Mouse (Mus musculus) cerebellum, adult 8-10 months (tissue): Measurements from ENCODE around the gene Nkain1.

ENCODE experiments used
- DNase-seq: peaks from one replicate; pipeline ENCODE4 v3.0.0; 2022

Gene Nkain1

DNA sequence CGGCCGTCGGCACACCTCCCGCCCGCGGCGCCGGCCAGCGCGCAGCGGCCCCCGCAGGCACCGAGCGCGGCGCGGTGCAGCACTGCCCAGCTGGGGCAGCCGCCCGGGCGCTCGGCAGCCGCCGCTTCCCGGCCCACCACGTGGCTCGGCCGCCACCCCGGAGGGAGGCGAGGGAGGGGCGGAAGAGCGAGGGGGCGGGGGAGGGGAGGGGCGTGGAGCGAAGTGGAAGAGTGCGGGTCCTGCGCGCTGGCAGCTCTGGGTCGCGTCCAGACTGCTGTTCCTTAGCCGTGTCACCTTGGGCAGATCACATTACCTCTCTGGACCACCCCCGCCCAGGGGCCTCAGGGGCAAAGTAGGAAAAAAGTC is at the start of gene Nkain1:
Nkain1 (minus strand) TSS at position 126 of the 366 bp plus-strand sequence.
- no peak for DNase-seq

DNA sequence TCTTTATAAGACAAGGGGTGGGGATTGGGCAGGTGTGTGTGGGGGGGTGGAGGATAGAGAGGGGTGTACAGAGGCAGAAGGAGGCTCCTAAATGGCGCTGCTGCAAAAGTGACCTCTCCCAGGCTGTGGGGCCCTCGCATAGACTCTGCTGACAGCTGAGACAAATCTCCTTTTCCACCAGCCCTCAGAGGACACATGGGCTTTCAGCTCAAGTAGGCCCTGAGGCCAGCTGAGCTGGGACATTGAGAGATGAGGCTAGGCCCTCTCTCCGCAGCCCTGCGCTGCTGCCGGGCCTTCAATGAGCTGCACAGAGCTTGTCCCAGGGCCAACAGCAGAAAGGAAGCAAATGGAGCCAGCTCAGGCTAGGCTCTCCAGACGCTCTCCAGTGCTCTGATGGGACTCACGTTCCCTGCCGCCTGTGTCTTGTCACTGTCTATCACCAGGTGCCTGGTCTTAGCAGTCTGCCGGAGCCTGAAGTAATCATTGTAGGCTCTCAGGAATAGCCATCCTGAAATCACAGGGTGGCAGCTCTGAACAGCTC is 4.8 kb upstream of the Nkain1 start:
- no peak for DNase-seq

DNA sequence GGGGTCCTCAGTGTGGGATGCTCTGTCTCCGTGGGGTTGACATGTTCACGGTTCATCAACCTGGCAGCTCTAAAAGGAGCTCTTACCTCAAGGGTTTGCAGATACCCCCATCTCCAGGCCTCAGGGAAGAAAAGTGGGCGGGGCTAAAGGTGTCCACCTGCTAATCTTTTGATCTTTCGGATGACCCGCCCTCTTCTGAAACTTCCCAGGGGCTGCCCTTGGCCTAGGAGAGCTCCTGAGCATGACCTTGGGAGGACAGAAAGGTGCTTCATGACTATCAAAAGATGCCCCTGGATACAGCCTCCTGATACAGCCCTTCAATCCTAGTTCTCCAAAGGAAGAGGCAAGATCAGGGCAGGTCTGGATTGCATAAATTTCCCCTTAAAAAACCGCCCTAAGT is 3.1 kb upstream of the Nkain1 start:
- DNase-seq, result no peak

DNA sequence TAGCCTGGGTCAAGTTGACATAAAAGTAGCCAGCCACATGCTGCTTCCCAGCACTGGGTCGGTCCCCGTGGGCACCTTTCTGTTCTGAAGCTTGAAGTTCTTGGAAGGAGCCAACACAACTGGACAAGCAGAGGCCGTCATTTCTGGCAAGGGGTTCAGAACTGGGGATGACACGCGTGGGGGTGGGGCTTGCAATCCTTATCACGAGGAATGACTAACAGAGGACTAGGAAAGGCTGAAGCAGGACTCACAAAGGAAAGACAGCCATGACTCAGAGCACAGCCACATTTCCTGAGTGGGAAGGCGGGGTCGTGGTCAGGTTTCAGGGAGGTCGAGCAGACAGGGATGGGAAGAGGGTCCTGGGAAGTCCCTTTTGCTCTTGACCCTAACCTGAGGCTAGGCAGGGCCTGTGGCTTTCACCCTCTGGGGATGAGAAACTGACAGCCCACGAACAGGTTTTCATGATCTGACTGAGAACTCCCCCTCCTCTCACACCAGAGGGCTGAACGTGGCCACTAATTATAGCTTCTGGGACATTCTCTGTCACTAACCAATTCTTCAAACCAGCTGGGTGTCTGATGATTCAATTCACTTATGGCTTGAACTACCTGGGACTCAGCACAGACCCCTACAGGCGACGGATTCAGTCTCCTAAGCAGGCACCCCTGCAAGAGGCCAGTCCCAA is 2.4 kb upstream of the Nkain1 start:
- no peak for DNase-seq

DNA sequence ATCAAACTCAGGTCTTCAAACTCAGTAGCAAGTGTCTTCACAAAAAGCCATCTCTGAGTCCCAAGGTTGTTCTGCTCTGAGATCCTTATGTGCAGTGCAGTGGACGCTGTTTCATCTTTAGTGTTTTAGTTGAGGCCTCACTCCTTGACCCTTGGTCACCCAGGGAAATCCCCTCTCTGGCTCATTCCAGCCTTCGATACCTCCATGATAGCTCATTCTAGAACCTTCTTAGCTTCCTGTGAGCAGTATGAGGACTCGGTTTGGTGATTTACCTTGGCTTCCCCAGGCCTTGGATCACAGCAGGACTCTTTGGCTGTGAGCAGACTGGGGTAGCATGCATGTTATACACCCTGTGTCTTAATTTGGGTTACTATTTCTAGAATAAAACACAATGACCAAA is 1.6 kb upstream of the Nkain1 start:
- no peak for DNase-seq

DNA sequence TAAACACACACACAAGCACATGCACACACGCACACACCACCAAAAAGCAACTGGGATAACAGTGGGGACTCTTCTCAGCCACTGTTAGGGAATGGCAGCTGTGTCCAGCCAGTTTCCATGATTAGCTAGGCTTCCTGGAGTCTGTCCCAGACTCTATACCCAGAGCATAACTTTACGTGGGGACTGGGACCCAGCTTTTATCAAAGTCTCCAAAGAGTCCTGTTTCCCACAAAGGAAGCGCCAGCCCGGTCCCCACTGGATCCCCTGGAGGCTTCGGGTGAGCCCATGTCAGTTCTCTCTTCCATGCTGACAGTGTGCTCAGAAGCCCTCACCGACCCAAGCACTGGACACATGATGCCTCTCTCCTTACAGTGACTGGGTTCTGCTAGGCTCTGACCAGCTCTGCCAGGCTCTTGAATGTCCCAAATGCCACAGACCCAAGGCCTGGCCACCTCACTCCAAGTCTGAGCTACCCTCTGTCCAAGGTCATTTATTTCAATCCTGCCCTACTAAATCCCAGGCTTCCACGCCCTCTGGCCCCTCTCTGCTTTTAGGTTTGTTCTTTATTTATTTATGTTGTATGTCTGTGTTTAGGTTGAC is 988 bp upstream of the Nkain1 start:
- DNase-seq, result no peak

DNA sequence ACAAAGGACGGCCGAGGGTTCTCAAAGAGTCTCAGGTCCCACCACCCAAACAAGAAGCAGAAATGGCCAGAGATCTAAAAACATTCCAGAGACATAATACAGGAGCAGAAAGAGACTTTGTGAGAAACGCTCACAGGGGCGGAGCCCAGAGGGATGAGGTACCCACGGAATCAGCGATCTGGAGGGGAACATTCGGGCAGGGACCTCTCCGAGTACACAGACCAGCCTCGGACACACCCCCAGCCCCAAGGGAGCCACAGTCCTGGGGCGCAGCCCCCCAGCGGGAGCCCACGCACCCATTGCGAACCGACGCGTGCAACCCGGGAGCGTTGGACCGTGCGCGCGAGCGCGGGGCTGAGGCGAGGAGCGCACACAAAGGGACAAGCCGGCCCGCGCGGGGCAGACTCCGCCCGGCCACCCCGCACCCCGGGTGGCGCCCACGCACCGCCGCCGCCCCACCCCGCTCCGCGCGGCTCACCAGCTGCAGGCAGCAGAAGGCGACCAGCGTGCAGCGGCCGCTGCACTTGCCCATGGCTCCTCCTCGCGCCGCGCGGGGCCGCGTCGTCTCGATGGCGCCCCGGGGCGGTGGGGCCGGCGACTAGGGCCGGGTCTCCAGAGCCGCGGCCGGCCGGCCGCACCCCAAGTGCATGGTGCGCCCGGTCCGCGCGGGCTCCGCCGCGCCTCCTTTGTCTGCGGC is 474 bp downstream of the Nkain1 start:
- peak; percentile 60 for DNase-seq

DNA sequence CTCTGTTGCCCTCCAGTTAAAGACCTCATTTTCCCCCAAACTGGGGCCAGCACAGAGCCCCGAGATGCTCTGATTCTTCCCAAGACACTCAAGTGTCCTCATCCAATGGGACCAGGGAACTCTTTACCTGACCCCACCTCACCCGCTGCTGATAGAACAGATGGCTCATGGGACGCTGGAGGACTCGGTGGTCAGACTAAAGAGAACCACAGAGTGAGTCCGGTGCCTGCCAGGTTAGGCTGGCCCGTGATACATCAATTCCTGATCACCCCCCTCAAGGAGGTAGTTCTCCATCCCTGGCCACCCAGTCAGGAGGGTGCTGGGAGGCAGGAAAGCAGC is 992 bp downstream of the Nkain1 start:
- peak; percentile 65 for DNase-seq

DNA sequence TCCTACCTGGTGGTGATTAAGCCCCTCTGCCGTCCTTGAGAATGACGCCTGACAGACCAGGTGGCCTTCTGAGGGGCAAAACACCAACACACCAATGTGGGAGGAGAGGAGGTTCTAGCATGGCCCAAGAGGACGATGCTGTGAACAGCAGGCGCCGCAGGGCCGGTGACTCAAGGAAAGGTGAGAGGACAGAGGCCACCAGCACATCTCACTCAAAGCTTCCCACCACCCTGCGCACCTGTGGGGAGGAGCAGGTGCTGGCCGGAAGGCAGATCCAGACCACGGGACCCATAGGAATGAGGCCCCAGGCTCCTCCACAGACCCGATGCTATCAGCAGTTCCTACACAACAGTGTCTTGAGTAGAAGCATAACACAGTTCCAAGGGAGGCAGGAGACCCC is 1.4 kb downstream of the Nkain1 start:
- no peak for DNase-seq

DNA sequence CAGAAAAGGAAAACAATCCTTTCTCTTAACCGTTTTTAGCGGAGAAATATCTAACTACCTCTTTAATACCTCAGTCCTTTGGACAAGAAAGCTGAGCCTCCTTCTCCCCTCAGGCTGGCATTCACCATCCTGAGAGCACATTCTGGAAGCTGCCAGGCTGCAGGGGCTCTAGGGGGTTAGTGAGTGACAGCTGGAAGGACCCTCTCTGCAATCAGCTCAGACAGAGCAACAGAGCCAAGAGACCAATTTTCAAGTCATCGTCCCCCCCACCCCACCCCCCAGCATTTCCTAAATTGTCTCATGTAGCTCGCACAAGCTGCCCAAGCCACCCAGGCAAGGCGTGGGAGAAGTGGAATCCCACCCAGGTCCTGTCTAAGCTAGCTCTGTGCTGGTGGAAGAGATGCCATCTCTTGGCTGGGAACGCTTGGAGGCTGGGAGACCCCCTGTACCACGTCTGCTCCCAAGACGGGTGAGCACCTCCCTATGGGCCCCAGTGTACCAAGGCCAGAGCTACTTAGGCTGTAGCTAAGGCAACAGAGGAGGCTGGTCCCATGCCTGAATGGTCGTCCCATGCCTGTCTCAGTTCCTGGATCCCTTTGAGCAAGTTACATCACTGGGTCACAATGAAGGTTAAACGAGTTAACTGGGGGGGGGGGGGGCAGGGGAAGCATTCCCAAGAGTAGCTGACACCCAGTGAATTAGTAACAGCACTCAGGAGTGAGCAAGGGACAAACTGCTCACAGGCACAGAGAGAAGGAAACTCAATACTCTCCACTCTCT is 2.8 kb downstream of the Nkain1 start:
- DNase-seq, result no peak

DNA sequence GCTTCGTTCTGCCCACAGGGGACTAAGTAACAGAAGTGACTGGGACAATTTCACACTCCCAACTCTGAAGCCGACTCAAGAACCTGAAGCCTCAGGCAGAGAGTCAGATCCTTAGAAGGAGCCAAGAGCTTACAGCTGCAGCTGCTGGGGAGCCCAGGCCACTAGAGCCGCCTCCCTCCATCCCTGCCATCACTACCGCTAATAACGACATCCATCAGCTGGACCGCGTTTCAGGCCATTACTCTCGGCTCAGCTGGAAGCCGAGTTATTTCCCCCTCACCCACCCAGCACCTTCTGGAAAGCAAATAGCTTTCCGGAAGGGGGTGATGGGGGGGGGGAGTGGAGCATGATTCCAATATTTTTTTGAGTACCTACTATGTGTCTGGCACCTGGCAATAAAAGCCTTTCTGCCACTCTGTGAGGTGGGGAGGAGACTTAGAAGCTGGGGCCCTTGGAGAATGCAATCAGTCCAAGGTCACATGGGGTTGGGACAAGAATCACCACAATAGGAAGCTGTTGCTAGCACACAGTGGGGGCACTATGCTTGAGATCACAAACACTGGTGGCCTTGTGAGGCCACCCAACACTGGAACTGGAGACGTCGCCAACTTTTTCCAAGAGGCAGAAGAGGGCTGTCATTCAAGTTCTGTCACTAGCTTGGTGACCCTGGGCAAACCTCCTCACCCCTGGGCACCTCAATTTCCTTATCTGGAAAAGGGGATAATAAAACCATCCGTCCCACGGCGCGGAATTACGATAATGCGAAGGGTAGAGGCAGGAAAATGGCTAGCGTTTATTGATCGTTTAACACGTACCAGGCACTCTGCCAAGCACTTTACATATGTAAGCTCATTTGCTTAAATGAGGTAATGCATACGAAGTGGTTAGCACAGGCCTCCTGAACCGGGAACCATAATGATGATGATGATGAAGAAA is 5.7 kb downstream of the Nkain1 start:
- DNase-seq, result no peak

DNA sequence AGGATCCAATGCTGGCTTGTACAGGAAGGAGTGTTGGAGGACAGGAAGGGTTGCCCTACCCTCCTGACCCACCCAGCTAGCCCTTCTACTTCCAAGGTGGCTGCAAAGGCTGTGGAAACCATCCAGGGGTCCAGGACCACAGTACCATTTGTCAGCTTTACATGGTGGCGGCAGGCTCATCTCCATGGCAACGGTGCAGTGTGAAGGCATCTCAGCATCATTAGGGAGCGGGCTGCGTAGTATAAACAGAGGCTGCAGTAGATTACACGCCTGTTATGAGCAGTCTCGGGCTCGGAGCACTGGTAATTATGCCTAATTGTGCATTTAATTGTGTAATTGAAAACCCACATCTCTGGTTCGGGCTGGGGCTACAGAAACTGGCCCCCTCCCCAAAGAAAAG is 10.2 kb downstream of the Nkain1 start:
- DNase-seq, result no peak

DNA sequence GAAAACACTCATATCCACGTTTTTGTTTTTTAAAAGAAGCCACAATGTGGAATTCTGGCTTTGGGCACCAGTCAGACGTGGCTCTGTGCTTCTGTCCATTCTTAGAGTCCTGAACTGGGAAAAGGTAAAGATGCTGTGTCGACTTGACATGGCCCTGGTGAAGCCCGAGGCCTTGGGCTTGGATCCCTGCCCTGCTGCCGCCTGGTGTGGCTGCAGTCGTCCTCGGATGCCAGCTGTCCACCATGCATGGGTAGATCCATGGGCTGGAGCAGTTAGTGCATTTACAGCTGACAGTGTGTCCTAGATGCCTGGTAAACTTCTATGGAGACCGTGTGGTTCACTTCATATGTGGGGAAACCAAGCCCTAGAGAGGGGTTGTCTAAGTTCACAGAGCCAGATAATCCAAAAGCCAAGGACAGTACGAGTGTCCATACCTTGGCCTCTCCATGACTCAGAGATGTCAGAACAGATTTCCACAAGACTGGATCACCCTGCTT is 10.7 kb downstream of the Nkain1 start:
- DNase-seq, result no peak

DNA sequence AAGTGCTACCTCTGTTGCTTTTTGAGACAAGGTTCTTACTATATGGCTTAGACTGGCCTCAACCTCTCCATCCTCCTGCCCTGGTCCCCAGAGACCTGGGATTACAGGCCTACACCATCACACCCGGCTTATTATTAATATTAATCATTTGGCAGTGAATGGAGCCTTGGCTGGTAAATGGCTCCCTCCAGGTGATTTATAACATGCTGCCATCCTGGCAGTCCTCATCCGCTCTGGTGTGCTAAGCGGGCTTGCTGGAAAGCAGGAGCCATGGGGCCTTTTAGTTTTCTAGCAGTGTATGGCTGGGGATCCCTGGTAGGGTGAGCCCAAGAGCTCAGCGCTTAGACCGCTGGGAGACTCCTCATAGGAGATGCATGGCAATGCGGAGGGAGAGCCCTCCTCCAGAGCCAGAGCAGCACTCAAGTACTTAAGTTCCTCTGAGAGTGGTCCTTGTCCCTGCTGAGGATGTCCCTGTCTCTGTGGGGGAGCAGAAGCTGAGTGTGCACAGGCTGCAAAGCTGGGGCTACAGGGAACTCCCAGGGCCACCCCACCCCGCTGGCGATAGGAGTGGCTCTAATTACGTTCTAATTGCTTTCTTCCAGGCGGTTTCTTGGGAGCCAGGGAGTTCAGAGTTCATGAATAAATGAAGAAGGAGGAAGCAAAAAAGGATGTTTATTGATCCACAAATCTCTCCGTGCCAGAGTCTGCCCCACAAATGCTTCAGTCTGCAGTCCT is 13.2 kb downstream of the Nkain1 start:
- no peak for DNase-seq

DNA sequence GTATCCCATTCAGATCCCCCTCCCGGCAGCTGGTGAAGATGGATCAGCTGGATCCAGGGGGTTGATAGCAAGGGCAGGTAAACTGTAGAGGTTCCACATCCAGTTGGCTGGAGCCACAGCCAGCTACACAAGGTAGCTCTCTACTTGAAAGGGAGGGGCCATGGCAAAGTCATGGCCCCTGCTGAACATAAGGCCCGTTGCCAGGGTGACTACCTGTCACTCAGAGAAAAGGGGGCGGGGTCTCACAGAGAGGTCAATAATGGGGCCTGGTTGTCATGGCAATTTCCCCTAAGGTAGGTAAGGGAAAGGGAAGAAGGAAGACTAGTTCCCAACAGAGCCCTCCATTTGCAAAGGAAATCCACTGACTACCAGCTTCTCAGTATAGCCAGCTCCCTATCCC is 14.8 kb downstream of the Nkain1 start:
- no peak for DNase-seq

DNA sequence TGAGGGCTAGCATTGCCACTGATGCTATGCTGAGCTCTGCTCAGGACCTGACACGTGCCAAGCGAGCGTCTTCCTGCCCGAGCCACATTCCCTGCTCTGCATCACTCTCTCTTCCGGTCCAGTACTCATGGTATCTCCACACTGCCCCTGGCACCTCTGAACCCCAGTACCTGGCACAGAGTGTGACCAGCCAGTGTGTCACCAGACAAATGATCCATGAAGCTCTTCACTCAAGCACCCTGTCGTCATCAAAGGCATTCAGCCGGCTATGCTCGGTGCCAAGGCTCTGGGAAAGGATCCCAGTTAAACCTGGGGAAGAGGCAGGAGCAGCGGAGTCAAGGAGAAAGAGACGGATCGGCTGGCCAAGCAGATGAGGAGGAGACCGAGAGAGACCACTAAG is 16.1 kb downstream of the Nkain1 start:
- peak; percentile 86 for DNase-seq

DNA sequence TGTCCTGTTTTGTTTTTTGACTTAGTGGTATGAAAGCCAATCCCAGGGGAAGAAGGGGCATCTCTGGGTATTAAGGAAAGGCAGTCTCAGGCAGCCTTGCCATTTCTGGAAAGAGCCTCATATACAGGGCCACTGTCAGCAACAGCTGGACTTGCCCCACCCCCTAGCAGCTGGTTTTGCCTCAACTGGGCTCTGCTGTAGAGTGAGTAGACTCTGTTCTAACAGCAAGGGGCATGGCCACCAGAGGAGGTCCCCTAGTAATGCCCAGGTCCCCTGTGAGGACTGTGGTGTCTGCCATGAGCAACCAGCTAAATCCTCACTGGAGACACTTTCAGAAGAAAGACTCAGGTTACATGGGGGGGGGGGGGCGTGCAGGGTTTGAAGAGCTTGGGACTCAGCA is 17.0 kb downstream of the Nkain1 start:
- no peak for DNase-seq

DNA sequence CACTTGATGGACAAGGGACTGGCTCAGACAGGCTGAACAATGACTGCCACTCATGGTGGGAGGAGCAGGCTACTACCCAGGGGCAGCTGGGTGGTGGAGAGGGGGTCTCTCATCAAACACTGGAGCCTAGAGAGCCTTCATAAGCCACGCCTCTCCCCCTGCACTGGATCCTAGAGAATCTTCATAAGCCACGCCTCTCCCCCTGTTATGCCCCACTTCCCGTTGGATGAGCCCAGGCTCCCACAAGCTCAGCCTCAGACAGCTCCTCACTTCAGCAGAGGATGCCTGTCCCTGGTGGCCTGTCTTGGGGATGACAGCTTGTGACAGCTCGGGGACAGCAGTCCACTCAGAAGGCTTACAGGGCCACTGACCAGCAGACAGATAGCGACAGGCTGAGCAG is 17.7 kb downstream of the Nkain1 start:
- no peak for DNase-seq

DNA sequence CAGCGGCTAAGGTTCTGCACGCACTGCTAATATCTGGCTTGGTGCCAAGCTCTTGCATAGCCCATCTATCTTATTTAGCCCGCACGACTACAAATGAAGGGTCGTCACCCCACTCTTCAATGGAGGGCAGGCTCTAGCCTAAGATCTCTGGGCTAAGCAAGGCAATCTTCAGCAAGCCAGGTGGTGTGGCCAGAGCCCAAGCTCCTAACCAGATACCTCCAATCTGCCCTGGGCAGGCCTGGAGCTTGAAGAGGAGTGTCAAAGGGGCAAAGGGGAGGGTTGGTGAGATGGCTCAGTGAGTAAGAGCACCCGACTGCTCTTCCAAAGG is 20.9 kb downstream of the Nkain1 start:
- no peak for DNase-seq

DNA sequence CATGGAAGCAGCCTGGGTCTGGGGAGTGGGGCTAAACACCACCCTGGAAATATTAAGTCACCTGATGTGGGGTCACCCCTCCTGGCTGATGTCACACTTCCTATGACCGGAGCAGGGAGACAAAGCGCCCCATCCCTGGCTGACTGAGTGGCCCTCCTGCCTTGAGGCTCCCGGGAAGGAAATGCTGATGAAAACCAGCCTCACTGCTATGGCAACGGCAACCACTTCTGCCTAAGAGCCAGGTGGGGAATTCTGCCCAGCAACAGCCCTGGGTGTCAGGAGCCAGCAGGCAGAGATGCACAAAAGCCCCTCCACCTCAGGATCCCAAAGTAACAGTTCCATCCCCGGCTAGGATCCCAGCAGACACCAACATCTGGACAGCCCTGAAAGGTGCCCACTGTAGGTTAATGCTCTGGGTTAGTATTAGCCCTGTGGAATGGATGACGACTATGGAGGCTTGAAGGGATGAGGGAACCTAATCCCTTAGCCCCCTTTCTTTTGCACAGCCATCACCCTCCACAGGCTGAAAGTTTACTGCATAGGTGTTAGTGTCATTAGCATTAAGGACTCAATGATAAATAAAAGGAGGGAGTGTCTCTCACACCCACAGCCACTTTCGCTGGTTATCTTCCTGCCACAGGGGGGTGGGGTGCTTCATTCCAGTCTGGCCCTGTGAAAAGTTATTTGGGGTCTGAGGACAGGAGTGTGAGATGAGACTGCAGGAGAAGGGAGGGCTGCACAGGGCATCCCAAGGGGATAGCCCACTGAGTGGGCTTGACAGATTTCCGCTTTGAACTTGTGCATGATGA is 21.5 kb downstream of the Nkain1 start:
- DNase-seq, result no peak

DNA sequence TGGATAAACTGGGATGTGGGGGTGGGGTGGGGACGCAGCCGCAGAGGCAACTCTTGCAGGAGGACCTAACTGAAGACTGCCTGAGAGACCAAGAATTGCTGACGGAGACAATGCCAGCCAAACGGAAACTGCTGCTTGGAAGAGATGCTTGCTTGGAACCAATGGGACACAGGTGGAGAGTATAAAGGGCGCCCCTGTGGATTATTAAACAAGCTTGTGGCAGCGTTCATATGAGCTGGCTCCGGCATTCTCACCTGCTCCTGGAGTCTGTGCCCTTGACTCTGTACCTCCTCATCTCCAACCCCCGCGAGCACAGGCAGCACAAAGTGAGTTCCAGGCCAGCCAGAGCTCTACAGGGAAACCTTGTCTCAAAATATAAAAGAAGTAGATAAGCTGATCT is 23.5 kb downstream of the Nkain1 start:
- DNase-seq, result no peak
